8 mouse cellular contexts compared by ENCODE assay signal in the genomic region with DNA sequence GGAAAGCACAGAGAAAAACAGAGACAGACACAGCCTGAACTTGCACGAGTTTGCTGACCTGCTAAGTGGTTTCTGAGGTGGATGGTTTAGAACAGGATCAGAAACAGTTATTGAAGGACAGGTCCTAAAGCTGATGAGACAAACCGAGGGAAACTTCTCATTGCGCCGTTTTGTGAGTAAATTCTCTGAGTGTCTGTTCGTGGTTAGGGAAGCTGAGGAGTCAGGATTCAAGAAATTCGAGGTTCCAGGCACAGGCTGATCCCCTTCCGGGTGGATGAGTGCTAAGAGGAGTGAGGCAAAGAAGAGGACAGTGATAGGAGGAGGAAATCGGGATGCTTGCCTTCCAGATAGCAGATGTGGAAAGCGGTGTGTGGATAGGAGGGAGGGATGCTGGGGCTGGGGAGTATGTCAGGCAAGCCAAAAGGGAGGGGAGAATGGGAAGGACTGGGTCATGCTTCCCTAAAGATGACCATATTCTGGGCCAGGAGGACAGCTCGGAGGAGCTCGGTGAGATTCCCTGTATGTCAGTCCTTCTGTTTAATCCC. TPM values are rescaled to one million over a fixed set of nuclear protein-coding genes. Genes with fewer than 3 reads are reported as not detected.
DNase-seq lines count a peak whose midpoint lies in the region; ATAC-seq and TF ChIP-seq lines count a peak whose summit lies in the region.

No protein-coding gene starts in this region.

- H3K27ac ChIP-seq in kidney, postnatal 0 days: peak overlapping the region; percentile 95
- no peak overlapping the region for H3K27ac ChIP-seq in cortical plate, adult 2 months (ENCODE audit: insufficient read depth, low read length)
- peak overlapping the region; percentile 89 for H3K27ac ChIP-seq in hindbrain, embryonic 15.5 days (replicated peaks)
- H3K27ac ChIP-seq in midbrain, embryonic 15.5 days: peak overlapping the region; percentile 73

- ATAC-seq in kidney, postnatal 0 days (replicated peaks; ENCODE audit: low FRiP score, low read depth): no peak
- no peak for ATAC-seq in hindbrain, embryonic 15.5 days (ENCODE audit: low FRiP score, low read depth)
- no peak for ATAC-seq in midbrain, embryonic 15.5 days (replicated peaks)

- no peaks in the 10 kb centered on the region for H3K27me3 ChIP-seq in kidney, postnatal 0 days (ENCODE audit: insufficient read depth, low read length)
- no peaks in the 10 kb centered on the region for H3K27me3 ChIP-seq in hindbrain, embryonic 15.5 days
- H3K27me3 ChIP-seq in midbrain, embryonic 15.5 days (replicated peaks): no peaks in the 10 kb centered on the region; the same call in 1 of the 2 replicates

- peak overlapping the region; percentile 44; the same call in 1 of the 2 replicates for H3K9ac ChIP-seq in kidney, postnatal 0 days (ENCODE audit: low read depth, low read length)
- peak overlapping the region; percentile 80 for H3K9ac ChIP-seq in hindbrain, embryonic 15.5 days
- H3K9ac ChIP-seq in midbrain, embryonic 15.5 days: peak overlapping the region; percentile 64

- H3K9me3 ChIP-seq in kidney, postnatal 0 days (replicated peaks; ENCODE audit: low read length): no peaks in the 10 kb centered on the region
- no peaks in the 10 kb centered on the region for H3K9me3 ChIP-seq in hindbrain, embryonic 15.5 days
- no peaks in the 10 kb centered on the region for H3K9me3 ChIP-seq in midbrain, embryonic 15.5 days

- no peak for TF ChIP-seq CTCF in kidney, postnatal 0 days (IDR thresholded peaks at IDR 0.05; ENCODE audit: low read depth)
- TF ChIP-seq CTCF in cortical plate, adult 2 months (IDR thresholded peaks at IDR 0.05; ENCODE audit: extremely low read depth, insufficient read depth, low read length): no peak

- H3K4me3 ChIP-seq in kidney, postnatal 0 days (replicated peaks; ENCODE audit: low read depth, low read length): peak overlapping the region; percentile 75
- H3K4me3 ChIP-seq in cortical plate, adult 2 months (ENCODE audit: insufficient read depth, low read length): peak overlapping the region; percentile 64
- peak overlapping the region; percentile 63 for H3K4me3 ChIP-seq in hindbrain, embryonic 15.5 days
- H3K4me3 ChIP-seq in midbrain, embryonic 15.5 days: peak overlapping the region; percentile 52

- DNase-seq in kidney, postnatal 0 days (ENCODE audit: low spot score): no peak
- DNase-seq in kidney, adult 18-20 months: no peak
- DNase-seq in spleen, adult 12 weeks (ENCODE audit: low spot score): no peak
- no peak for DNase-seq in left cerebral cortex, postnatal 10 days (ENCODE audit: extremely low spot score in 1 of 2, low spot score in 2 of 2)
- DNase-seq in kidney, postnatal 14 days: no peak

- H3K36me3 ChIP-seq in kidney, postnatal 0 days (ENCODE audit: insufficient read depth, low read length): no peaks in the 10 kb centered on the region
- no peaks in the 10 kb centered on the region for H3K36me3 ChIP-seq in hindbrain, embryonic 15.5 days
- H3K36me3 ChIP-seq in midbrain, embryonic 15.5 days (replicated peaks): no peaks in the 10 kb centered on the region

- 25% methylated on average over 11 of the region's 11 CpGs for WGBS in kidney, postnatal 0 days
- WGBS in hindbrain, embryonic 15.5 days: 33% methylated on average over 11 of the region's 11 CpGs
- WGBS in midbrain, embryonic 15.5 days: 30% methylated on average over 11 of the region's 11 CpGs

- H3K4me1 ChIP-seq in kidney, postnatal 0 days (replicated peaks; ENCODE audit: insufficient read depth, low read length): peaks cover 53% of the 10 kb centered on the region
- peaks cover 2% of the 10 kb centered on the region; the same call in 1 of the 2 replicates for H3K4me1 ChIP-seq in cortical plate, adult 2 months (ENCODE audit: control insufficient read depth, insufficient read depth, low read length)
- peaks cover 46% of the 10 kb centered on the region for H3K4me1 ChIP-seq in hindbrain, embryonic 15.5 days (replicated peaks)
- H3K4me1 ChIP-seq in midbrain, embryonic 15.5 days: peaks cover 25% of the 10 kb centered on the region

- H3K4me2 ChIP-seq in kidney, postnatal 0 days (ENCODE audit: low read length): peak overlapping the region; percentile 97
- peak overlapping the region; percentile 81 for H3K4me2 ChIP-seq in hindbrain, embryonic 15.5 days
- peak overlapping the region; percentile 65 for H3K4me2 ChIP-seq in midbrain, embryonic 15.5 days

- no peak for TF ChIP-seq POLR2A in cortical plate, adult 2 months (IDR thresholded peaks at IDR 0.05; ENCODE audit: extremely low read depth, insufficient read depth, low read length)

- intact Hi-C loops in left cerebral cortex, postnatal 10 days (cut with DNase I): no loop called here

RNA-seq across cellular contexts. Expression of a gene that starts 0.8 kb away (rescaled TPM):
- 13.2 and 14.2 TPM in 2 replicates for polyA plus RNA-seq in kidney, postnatal 0 days (2015; fragmentation: Nextera tagmentation; extraction: Ambion mirVana)
- polyA plus RNA-seq in cortical plate, adult 2 months (2012; rRNA removed): 12.6 and 16.4 TPM in 2 replicates
- 19.0 and 20.3 TPM in 2 replicates for polyA plus RNA-seq in hindbrain, embryonic 15.5 days (2015; fragmentation: Nextera tagmentation; extraction: Ambion mirVana)
- 16.3 and 16.7 TPM in 2 replicates for polyA plus RNA-seq in midbrain, embryonic 15.5 days (2015; fragmentation: Nextera tagmentation; extraction: Ambion mirVana)
- total RNA-seq in left cerebral cortex, postnatal 10 days (2021): 1 to 10 TPM; 8.3 to 9.8 TPM

RNA-seq across cellular contexts. Expression of a gene that starts 12.6 kb away (rescaled TPM):
- polyA plus RNA-seq in kidney, postnatal 0 days (2015; fragmentation: Nextera tagmentation; extraction: Ambion mirVana): 108 and 109 TPM in 2 replicates
- polyA plus RNA-seq in cortical plate, adult 2 months (2012; rRNA removed): 96.2 and 99.0 TPM in 2 replicates
- 111 and 113 TPM in 2 replicates for polyA plus RNA-seq in hindbrain, embryonic 15.5 days (2015; fragmentation: Nextera tagmentation; extraction: Ambion mirVana)
- polyA plus RNA-seq in midbrain, embryonic 15.5 days (2015; fragmentation: Nextera tagmentation; extraction: Ambion mirVana): 122 and 130 TPM in 2 replicates
- 10 to 100 TPM; 76.8 to 80.7 TPM for total RNA-seq in left cerebral cortex, postnatal 10 days (2021)

RNA-seq across cellular contexts. Expression of a gene that starts 31.4 kb away (rescaled TPM):
- polyA plus RNA-seq in kidney, postnatal 0 days (2015; fragmentation: Nextera tagmentation; extraction: Ambion mirVana): 2.9 and 3.6 TPM in 2 replicates
- polyA plus RNA-seq in cortical plate, adult 2 months (2012; rRNA removed): 3.6 and 4.0 TPM in 2 replicates
- 10.7 and 11.7 TPM in 2 replicates for polyA plus RNA-seq in hindbrain, embryonic 15.5 days (2015; fragmentation: Nextera tagmentation; extraction: Ambion mirVana)
- polyA plus RNA-seq in midbrain, embryonic 15.5 days (2015; fragmentation: Nextera tagmentation; extraction: Ambion mirVana): 13.8 and 16.4 TPM in 2 replicates
- 1 to 10 TPM; 6.5 to 8.1 TPM for total RNA-seq in left cerebral cortex, postnatal 10 days (2021)

RNA-seq across cellular contexts. Expression of a gene that starts 38.6 kb away (rescaled TPM):
- polyA plus RNA-seq in kidney, postnatal 0 days (2015; fragmentation: Nextera tagmentation; extraction: Ambion mirVana): 39.8 and 40.6 TPM in 2 replicates
- 11.7 and 12.9 TPM in 2 replicates for polyA plus RNA-seq in cortical plate, adult 2 months (2012; rRNA removed)
- 26.7 and 28.1 TPM in 2 replicates for polyA plus RNA-seq in hindbrain, embryonic 15.5 days (2015; fragmentation: Nextera tagmentation; extraction: Ambion mirVana)
- 25.3 and 25.4 TPM in 2 replicates for polyA plus RNA-seq in midbrain, embryonic 15.5 days (2015; fragmentation: Nextera tagmentation; extraction: Ambion mirVana)
- total RNA-seq in left cerebral cortex, postnatal 10 days (2021): 10 to 100 TPM in 1 of 2 experiments, 1 to 10 TPM in 1; 8.0 to 10.7 TPM

RNA-seq across cellular contexts. Expression of a gene that starts 47.8 kb away (rescaled TPM):
- 19.9 and 24.5 TPM in 2 replicates for polyA plus RNA-seq in kidney, postnatal 0 days (2015; fragmentation: Nextera tagmentation; extraction: Ambion mirVana)
- polyA plus RNA-seq in cortical plate, adult 2 months (2012; rRNA removed): 6.6 and 7.4 TPM in 2 replicates
- polyA plus RNA-seq in hindbrain, embryonic 15.5 days (2015; fragmentation: Nextera tagmentation; extraction: Ambion mirVana): 2.6 TPM in 2 replicates
- polyA plus RNA-seq in midbrain, embryonic 15.5 days (2015; fragmentation: Nextera tagmentation; extraction: Ambion mirVana): 2.0 and 2.9 TPM in 2 replicates
- 1 to 10 TPM; 3.4 to 3.8 TPM for total RNA-seq in left cerebral cortex, postnatal 10 days (2021)
